Mouse (Mus musculus) left cerebral cortex, adult 6 months (tissue): ENCODE data around the gene Sirt7. TPM values are rescaled to one million over a fixed set of nuclear protein-coding genes. Genes with fewer than 3 reads are reported as not detected.

Experiments
- long read RNA-seq, 2 experiments: library from polyadenylated mRNA; unstranded; transcript quantifications; one replicate each; pipeline ENCODE4 v2.0.0; 2019 to 2020
- polyA plus RNA-seq: library from polyadenylated mRNA; unstranded; fragments of <200 nt; fragmentation: Nextera tagmentation; gene quantifications from 2 replicates; pipeline ENCODE4 v1.2.3, GENCODE M21; 2021

Gene Sirt7
- 21.5 and 24.4 TPM in 2 replicates for polyA plus RNA-seq
- long read RNA-seq, experiment 1, transcript Sirt7-201 (10 exons, 1,727 nt) = major isoform, 93 of 280 reads
- long read RNA-seq, experiment 1, transcript Sirt7-205 (8 exons, 1,925 nt) = minor isoform, 5 of 280 reads
- long read RNA-seq, experiment 1, partial matches to known transcripts = 58 of 280 reads
- long read RNA-seq, experiment 1, other reads (novel, unspliced or antisense) = 122 of 280 reads
- long read RNA-seq, experiment 2, transcript Sirt7-201 (10 exons, 1,727 nt) = major isoform, 13 of 37 reads
- long read RNA-seq, experiment 2, partial matches to known transcripts = 10 of 37 reads
- long read RNA-seq, experiment 2, other reads (novel, unspliced or antisense) = 14 of 37 reads

GRCm38 (mm10) chr11:120625152-120625775 lies at the start of gene Sirt7:
Gene Sirt7, minus strand, starts transcription at chr11:120625240.

GRCm38 (mm10) chr11:120672687-120673593 lies 47.9 kb upstream of the Sirt7 start, which contains the start of gene Aspscr1:
Gene Aspscr1, plus strand, starts transcription at chr11:120672973.

GRCm38 (mm10) chr11:120661076-120661460 lies 36.0 kb upstream of the Sirt7 start, which contains the start of gene Notum:
Gene Notum, minus strand, starts transcription at chr11:120661175.

GRCm38 (mm10) chr11:120648001-120648476 lies 23.0 kb upstream of the Sirt7 start, which contains the start of gene Myadml2:
Gene Myadml2, minus strand, starts transcription at chr11:120648158.

GRCm38 (mm10) chr11:120643601-120643987 lies 18.6 kb upstream of the Sirt7 start, which contains the start of gene Pycr1:
Gene Pycr1, minus strand, starts transcription at chr11:120643769.

GRCm38 (mm10) chr11:120633520-120634343 lies 8.7 kb upstream of the Sirt7 start, which contains the start of gene Mafg:
Gene Mafg, minus strand, starts transcription at chr11:120633600.

GRCm38 (mm10) chr11:120617519-120618112 lies 7.4 kb downstream of the Sirt7 start, which contains the start of gene Pcyt2:
Gene Pcyt2, minus strand, starts transcription at chr11:120617936.

GRCm38 (mm10) chr11:120608241-120609034 lies 16.6 kb downstream of the Sirt7 start, which contains the start of gene Npb:
Gene Npb, plus strand, starts transcription at chr11:120608477.

GRCm38 (mm10) chr11:120598283-120598989 lies 26.6 kb downstream of the Sirt7 start, which contains the start of the genes Alyref and Anapc11:
Gene Alyref, minus strand, starts transcription at chr11:120598365.
Gene Anapc11, plus strand, starts transcription at chr11:120598421.

GRCm38 (mm10) chr11:120581490-120582267 lies 43.4 kb downstream of the Sirt7 start, which contains the start of gene Arhgdia:
Gene Arhgdia, minus strand, starts transcription at chr11:120581624.

GRCm38 (mm10) chr11:120572752-120573584 lies 52.1 kb downstream of the Sirt7 start, which contains the start of gene P4hb:
Gene P4hb, minus strand, starts transcription at chr11:120573253.

Other genes with a start within 250 kb of the Sirt7 start
- gene Faap100, start 246.5 kb downstream of the Sirt7 start, polyA plus RNA-seq = 6.8 and 7.3 TPM in 2 replicates
- gene Nploc4, start 187.5 kb downstream of the Sirt7 start, polyA plus RNA-seq = 4.6 and 5.8 TPM in 2 replicates
- not detected in 2 replicates for gene Tspan10, start 182.6 kb downstream of the Sirt7 start, polyA plus RNA-seq
- gene Pde6g, start 171.7 kb downstream of the Sirt7 start, polyA plus RNA-seq = 0.31 and 0.44 TPM in 2 replicates
- gene Oxld1, start 167.2 kb downstream of the Sirt7 start, polyA plus RNA-seq = 33.4 and 35.5 TPM in 2 replicates
- 26.0 and 30.0 TPM in 2 replicates for gene Ccdc137, start 167.1 kb downstream of the Sirt7 start, polyA plus RNA-seq
- 72.4 and 90.6 TPM in 2 replicates for gene Arl16, start 157.6 kb downstream of the Sirt7 start, polyA plus RNA-seq
- 113 and 125 TPM in 2 replicates for gene Mrpl12, start 140.6 kb downstream of the Sirt7 start, polyA plus RNA-seq
- 13.9 and 14.7 TPM in 2 replicates for gene Slc25a10, start 133.4 kb downstream of the Sirt7 start, polyA plus RNA-seq
- gene Gcgr, start 94.5 kb downstream of the Sirt7 start, polyA plus RNA-seq = 0.05 TPM in 1 of 2 replicates, not detected in the other
- gene Mcrip1, start 75.5 kb downstream of the Sirt7 start, polyA plus RNA-seq = 231 and 232 TPM in 2 replicates
- gene Ppp1r27, start 74.1 kb downstream of the Sirt7 start, polyA plus RNA-seq = not detected in 2 replicates
- gene P4hb, start 52.0 kb downstream of the Sirt7 start, polyA plus RNA-seq = 99.2 and 113 TPM in 2 replicates
- 186 and 291 TPM in 2 replicates for gene Arhgdia, start 43.6 kb downstream of the Sirt7 start, polyA plus RNA-seq
- gene Alyref, start 26.9 kb downstream of the Sirt7 start, polyA plus RNA-seq = 7.2 and 21.6 TPM in 2 replicates
- gene Anapc11, start 26.8 kb downstream of the Sirt7 start, polyA plus RNA-seq = 76.6 and 229 TPM in 2 replicates
- 0.61 and 0.85 TPM in 2 replicates for gene Npb, start 16.8 kb downstream of the Sirt7 start, polyA plus RNA-seq
- 109 and 110 TPM in 2 replicates for gene Pcyt2, start 7.3 kb downstream of the Sirt7 start, polyA plus RNA-seq
- 14.1 and 24.2 TPM in 2 replicates for gene Mafg, start 8.4 kb upstream of the Sirt7 start, polyA plus RNA-seq
- gene Pycr1, start 18.5 kb upstream of the Sirt7 start, polyA plus RNA-seq = 4.4 and 5.1 TPM in 2 replicates
- 7.4 and 9.6 TPM in 2 replicates for gene Myadml2, start 22.9 kb upstream of the Sirt7 start, polyA plus RNA-seq
- 0.55 and 3.6 TPM in 2 replicates for gene Notum, start 35.9 kb upstream of the Sirt7 start, polyA plus RNA-seq
- gene Aspscr1, start 47.7 kb upstream of the Sirt7 start, polyA plus RNA-seq = 48.4 and 50.7 TPM in 2 replicates
- 82.4 and 87.0 TPM in 2 replicates for gene Cenpx, start 88.5 kb upstream of the Sirt7 start, polyA plus RNA-seq
- gene Lrrc45, start 88.7 kb upstream of the Sirt7 start, polyA plus RNA-seq = 6.3 and 8.2 TPM in 2 replicates
- gene Rac3, start 96.2 kb upstream of the Sirt7 start, polyA plus RNA-seq = 38.2 and 40.8 TPM in 2 replicates
- gene Dcxr, start 102.0 kb upstream of the Sirt7 start, polyA plus RNA-seq = 20.5 and 25.7 TPM in 2 replicates
- 2.0 and 2.1 TPM in 2 replicates for gene Cbr2, start 106.9 kb upstream of the Sirt7 start, polyA plus RNA-seq
- 0.18 and 1.9 TPM in 2 replicates for gene Hmga1b, start 137.6 kb upstream of the Sirt7 start, polyA plus RNA-seq
- gene Rfng, start 159.0 kb upstream of the Sirt7 start, polyA plus RNA-seq = 29.8 and 56.0 TPM in 2 replicates
- 203 and 262 TPM in 2 replicates for gene Gps1, start 159.0 kb upstream of the Sirt7 start, polyA plus RNA-seq
- gene Dus1l, start 171.2 kb upstream of the Sirt7 start, polyA plus RNA-seq = 32.0 and 44.3 TPM in 2 replicates
- 25.3 and 31.9 TPM in 2 replicates for gene Fasn, start 199.3 kb upstream of the Sirt7 start, polyA plus RNA-seq